Mouse (Mus musculus) limb, embryonic 14.5 days (tissue): Measurements from ENCODE around the gene 4930568D16Rik. TPM values are rescaled to one million over a fixed set of nuclear protein-coding genes. Genes with fewer than 3 reads are reported as not detected.

Experiments used
- ATAC-seq: fragments of 200-750 bp; cut with Nextera tagmentation; 2 replicates; pipeline ENCODE4 v1.8.0; 2017; ENCODE audit warnings: low read depth, moderate number of reproducible peaks, moderate TSS enrichment; ENCODE audit not compliant: low FRiP score
- DNase-seq: peaks from one replicate; pipeline ENCODE4 v3.0.0-alpha.2; 2015; ENCODE audit warnings: low spot score
- H3K27ac ChIP-seq: fragments of 300-500 bp; sonication (generic); replicated peaks from 2 replicates; pipeline ENCODE4 v1.5.1; 2014; ENCODE audit warnings: low read depth, mild to moderate bottlenecking, low read length, moderate library complexity, mixed read lengths
- H3K27me3 ChIP-seq: fragments of 300-500 bp; sonication (generic); 2 replicates; pipeline ENCODE4 v1.6.1; 2014; ENCODE audit warnings: low read length, mixed read lengths; ENCODE audit not compliant: control insufficient read depth, insufficient read depth
- H3K36me3 ChIP-seq: fragments of 300-500 bp; sonication (generic); 2 replicates; pipeline ENCODE4 v1.6.1; 2014; ENCODE audit warnings: mild to moderate bottlenecking, low read length, moderate library complexity, mixed read lengths; ENCODE audit not compliant: control insufficient read depth, insufficient read depth
- H3K4me1 ChIP-seq: fragments of 300-500 bp; sonication (generic); 2 replicates; pipeline ENCODE4 v1.6.1; 2014; ENCODE audit warnings: antibody characterized with exemption, low read length, mixed read lengths; ENCODE audit not compliant: control insufficient read depth, insufficient read depth
- H3K4me2 ChIP-seq: fragments of 300-500 bp; sonication (generic); replicated peaks from 2 replicates; pipeline ENCODE4 v1.6.1; 2014; ENCODE audit warnings: low read depth, mild to moderate bottlenecking, low read length, moderate library complexity; ENCODE audit not compliant: severe bottlenecking
- H3K4me3 ChIP-seq: fragments of 300-500 bp; sonication (generic); replicated peaks from 2 replicates; pipeline ENCODE4 v1.5.1; 2014; ENCODE audit warnings: low read length
- H3K9ac ChIP-seq: fragments of 300-500 bp; sonication (generic); 2 replicates; pipeline ENCODE4 v1.6.1; 2014; ENCODE audit warnings: mild to moderate bottlenecking, low read depth, low read length, moderate library complexity; ENCODE audit not compliant: severe bottlenecking
- H3K9me3 ChIP-seq: fragments of 300-500 bp; sonication (generic); 2 replicates; pipeline ENCODE4 v1.6.1; 2016; ENCODE audit warnings: low read length; ENCODE audit not compliant: control insufficient read depth
- POLR2A ChIP-seq: fragments of 200-500 bp; IDR thresholded peaks from 2 replicates; pipeline ENCODE4 v1.8.0; 2012; ENCODE audit warnings: inconsistent platforms, mild to moderate bottlenecking, moderate library complexity, borderline replicate concordance; ENCODE audit not compliant: insufficient read depth, insufficient read length; ENCODE audit errors: extremely low read depth
- WGBS: fragments of 180-500 bp; shearing (Covaris S2); extraction: QIAGEN DNeasy Blood & Tissue Kit; methylation state at CpG from one replicate; pipeline ENCODE4 v1.1.7; 2014; 5-methylcytosine and 5-hydroxymethylcytosine counted together
- polyA plus RNA-seq, 2 experiments: library from polyadenylated mRNA; depleted of rRNA in 1 of 2; stranded (reverse) in 1 of 2; unstranded in 1 of 2; fragments of >200 nt; fragmentation: Nextera tagmentation in 1 of 2; extraction: Ambion mirVana in 1 of 2; gene quantifications; 2 replicates each; pipeline versions ENCODE4 v1.2.1 to v1.2.3; 2012 to 2014

Gene 4930568D16Rik
- polyA plus RNA-seq (2012; rRNA removed) (not detected in 2 replicates), polyA plus RNA-seq (2014; fragmentation: Nextera tagmentation; extraction: Ambion mirVana) (not detected in 2 replicates)

GRCm38 (mm10) chr2:35367629-35368028 is at the start of gene 4930568D16Rik:
4930568D16Rik (minus strand) TSS chr2:35367729.
- Histone ChIP-seq H3K9me3 (0 out of 2 replicates have a peak, but pooled peaks cover 3% of the 10 kb centered on the region), H3K36me3 (no peaks in the 10 kb centered on the region), H3K9ac (no peak within 1 kb of the TSS), H3K4me2 (no peak within 1 kb of the TSS), H3K4me1 (no peaks in the 10 kb centered on the region), H3K27me3 (no peaks in the 10 kb centered on the region), H3K4me3 (no peak within 1 kb of the TSS), H3K27ac (no peak within 1 kb of the TSS)
- TF ChIP-seq POLR2A = no peak
- DNase-seq (no peak), ATAC-seq (no peak)
- 69% methylated on average over 2 of the region's 2 CpGs for WGBS

GRCm38 (mm10) chr2:35417231-35417630 is 49.7 kb upstream of the 4930568D16Rik start:
- Histone ChIP-seq H3K9me3 (0 out of 2 replicates have a peak, but pooled peaks cover 3% of the 10 kb centered on the region), H3K4me2 (no peak overlapping the region), H3K4me1 (no peaks in the 10 kb centered on the region), H3K36me3 (no peaks in the 10 kb centered on the region), H3K9ac (no peak overlapping the region), H3K27ac (no peak overlapping the region), H3K4me3 (no peak overlapping the region), H3K27me3 (no peaks in the 10 kb centered on the region)
- ATAC-seq (no peak), DNase-seq (no peak)
- 92% methylated on average over 1 of the region's 1 CpGs for WGBS
- TF ChIP-seq POLR2A = no peak

GRCm38 (mm10) chr2:35416473-35416872 is 48.9 kb upstream of the 4930568D16Rik start:
- Histone ChIP-seq H3K27me3 (no peaks in the 10 kb centered on the region), H3K27ac (no peak overlapping the region), H3K4me1 (no peaks in the 10 kb centered on the region), H3K9ac (no peak overlapping the region), H3K4me2 (no peak overlapping the region), H3K9me3 (0 out of 2 replicates have a peak, but pooled peaks cover 3% of the 10 kb centered on the region), H3K36me3 (no peaks in the 10 kb centered on the region), H3K4me3 (no peak overlapping the region)
- no peak for TF ChIP-seq POLR2A
- DNase-seq = no peak
- WGBS = 78% methylated on average over 6 of the region's 6 CpGs
- ATAC-seq = no peak

GRCm38 (mm10) chr2:35412810-35413209 is 45.3 kb upstream of the 4930568D16Rik start:
- WGBS = 89% methylated on average over 3 of the region's 3 CpGs

GRCm38 (mm10) chr2:35412246-35412645 is 44.7 kb upstream of the 4930568D16Rik start:
- ATAC-seq (no peak), DNase-seq (no peak)
- H3K4me3 ChIP-seq = no peak overlapping the region
- H3K9me3 ChIP-seq = no peaks in the 10 kb centered on the region
- no peak for TF ChIP-seq POLR2A
- no peak overlapping the region for H3K9ac ChIP-seq
- H3K36me3 ChIP-seq = no peaks in the 10 kb centered on the region
- no peaks in the 10 kb centered on the region for H3K27me3 ChIP-seq
- 65% methylated on average over 2 of the region's 2 CpGs for WGBS
- H3K4me1 ChIP-seq = no peaks in the 10 kb centered on the region
- H3K4me2 ChIP-seq = no peak overlapping the region
- no peak overlapping the region for H3K27ac ChIP-seq

More at GRCm38 (mm10) chr2:35412810-35413209, 45.3 kb upstream of the 4930568D16Rik start:
- ATAC-seq (no peak), DNase-seq (no peak)
- Histone ChIP-seq H3K4me2 (no peak overlapping the region), H3K9me3 (no peaks in the 10 kb centered on the region), H3K4me1 (no peaks in the 10 kb centered on the region), H3K27ac (no peak overlapping the region), H3K9ac (no peak overlapping the region), H3K27me3 (no peaks in the 10 kb centered on the region), H3K4me3 (no peak overlapping the region), H3K36me3 (no peaks in the 10 kb centered on the region)
- TF ChIP-seq POLR2A = no peak
